In the genomic region with DNA sequence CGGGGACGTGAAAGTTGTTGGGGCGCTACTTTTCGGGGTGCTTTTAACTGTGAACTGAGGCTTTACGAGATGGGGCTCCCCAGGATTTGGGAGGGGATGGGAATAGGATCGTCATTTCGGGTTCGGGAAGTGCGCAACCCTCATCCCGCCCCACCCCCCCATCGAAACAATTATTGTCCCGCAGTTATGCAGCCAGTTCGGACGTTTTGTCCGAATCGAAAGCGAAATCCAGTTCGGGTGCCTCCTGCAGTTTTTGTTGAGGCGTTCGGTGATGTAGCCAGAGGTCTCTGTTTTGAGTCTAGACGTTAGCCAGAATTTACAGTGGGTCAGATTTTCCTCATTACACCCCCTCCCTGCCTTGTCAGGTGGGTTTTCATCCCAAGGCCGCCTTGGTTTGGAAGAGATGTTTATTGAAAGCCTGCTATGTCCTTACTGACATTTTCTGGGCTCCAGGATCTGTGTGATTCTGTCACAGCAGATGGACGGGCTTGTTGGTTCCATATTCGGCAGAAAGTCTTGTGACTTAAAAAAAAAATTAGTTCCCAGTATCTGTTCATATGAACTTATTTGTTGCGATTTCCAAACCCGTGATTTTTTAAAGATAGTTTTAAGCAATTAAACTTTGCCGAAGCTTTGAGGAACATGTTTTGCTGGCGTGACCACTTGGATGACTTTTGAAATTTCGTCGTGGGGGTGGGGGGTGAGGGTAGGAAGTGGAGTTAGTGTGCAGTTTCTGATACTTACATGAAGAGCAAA, we compare ENCODE assay signal across 8 mouse cellular contexts. TPM values are rescaled to one million over a fixed set of nuclear protein-coding genes. Genes with fewer than 3 reads are reported as not detected.
DNase-seq lines count a peak whose midpoint lies in the region; ATAC-seq and TF ChIP-seq lines count a peak whose summit lies in the region.

No protein-coding gene starts in this region.

- no peaks in the 10 kb centered on the region for H3K9me3 ChIP-seq in intestine, embryonic 15.5 days
- no peaks in the 10 kb centered on the region for H3K9me3 ChIP-seq in megakaryocyte, embryonic 14.5 days

- H3K4me1 ChIP-seq in liver, adult 2 months (ENCODE audit: control insufficient read depth, insufficient read depth, low read length): peaks cover 18% of the 10 kb centered on the region
- H3K4me1 ChIP-seq in intestine, embryonic 15.5 days (replicated peaks): peaks cover 15% of the 10 kb centered on the region; the same call in 1 of the 2 replicates
- H3K4me1 ChIP-seq in megakaryocyte, embryonic 14.5 days: peaks cover 61% of the 10 kb centered on the region

- no peak for TF ChIP-seq CTCF in liver, adult 2 months (IDR thresholded peaks at IDR 0.05; ENCODE audit: low read depth, low read length)

- H3K79me2 ChIP-seq in liver, adult 2 months (ENCODE audit: control insufficient read depth, insufficient read depth, low read length): peaks cover 21% of the 10 kb centered on the region; the same call in 1 of the 2 replicates

- H3K27me3 ChIP-seq in liver, adult 2 months (ENCODE audit: control insufficient read depth, insufficient read depth, low read length): no peaks in the 10 kb centered on the region
- H3K27me3 ChIP-seq in intestine, embryonic 15.5 days (replicated peaks): no peaks in the 10 kb centered on the region
- no peaks in the 10 kb centered on the region for H3K27me3 ChIP-seq in megakaryocyte, embryonic 14.5 days (replicated peaks)

- DNase-seq in liver, adult 2 months (ENCODE audit: extremely low read depth, low read depth, low spot score): peak; percentile 62
- no peak for DNase-seq in liver
- peak; percentile 15 for DNase-seq in c-Kit-negative CD71-positive TER-119-positive erythroid progenitor cells, embryonic 14.5 days (ENCODE audit: low read depth, low spot score)
- DNase-seq in spleen, postnatal 36 days (ENCODE audit: low spot score in 2 of 2): no peak
- DNase-seq in urinary bladder, adult 2 months (ENCODE audit: low spot score): no peak
- no peak for DNase-seq in ovary, postnatal 14 days (ENCODE audit: low spot score)

- no peak for ATAC-seq in intestine, embryonic 15.5 days

- TF ChIP-seq POLR2A in liver, adult 2 months (IDR thresholded peaks at IDR 0.05; ENCODE audit: extremely low read depth, insufficient read depth, low read length): no peak

- peak overlapping the region; percentile 94 for H3K9ac ChIP-seq in liver, adult 2 months (ENCODE audit: low read depth, low read length)
- peak overlapping the region; percentile 92 for H3K9ac ChIP-seq in intestine, embryonic 15.5 days

- peak overlapping the region; percentile 95 for H3K4me3 ChIP-seq in liver, adult 2 months (ENCODE audit: insufficient read depth, low read depth, low read length)
- peak overlapping the region; percentile 74 for H3K4me3 ChIP-seq in intestine, embryonic 15.5 days (replicated peaks)
- peak overlapping the region; percentile 97 for H3K4me3 ChIP-seq in megakaryocyte, embryonic 14.5 days (replicated peaks)

- H3K27ac ChIP-seq in liver, adult 2 months (replicated peaks; ENCODE audit: insufficient read depth, low read depth, low read length): peak overlapping the region; percentile 97
- peak overlapping the region; percentile 99 for H3K27ac ChIP-seq in intestine, embryonic 15.5 days

- H3K36me3 ChIP-seq in liver, adult 2 months (ENCODE audit: control insufficient read depth, insufficient read depth, low read length): peaks cover 1% of the 10 kb centered on the region
- H3K36me3 ChIP-seq in intestine, embryonic 15.5 days: peaks cover 2% of the 10 kb centered on the region; the same call in 1 of the 2 replicates
- peaks cover 31% of the 10 kb centered on the region for H3K36me3 ChIP-seq in megakaryocyte, embryonic 14.5 days (replicated peaks; ENCODE audit: low read length)

- WGBS in liver, adult 2 months: under 1% methylated on average over 30 of the region's 30 CpGs
- under 1% methylated on average over 30 of the region's 30 CpGs for WGBS in intestine, embryonic 15.5 days

- H3K4me2 ChIP-seq in intestine, embryonic 15.5 days (replicated peaks): peak overlapping the region; percentile 70

RNA-seq across cellular contexts. Expression of a gene that starts 1.1 kb away (rescaled TPM):
- total RNA-seq in liver, adult 2 months (2014; rRNA removed): 197 and 202 TPM in 2 replicates
- 155 TPM in 2 replicates for polyA plus RNA-seq in liver, adult 2 months (2012; rRNA removed)
- polyA plus RNA-seq in intestine, embryonic 15.5 days (2015; fragmentation: Nextera tagmentation; extraction: Ambion mirVana): 249 and 294 TPM in 2 replicates
- 10.3 and 34.8 TPM in 2 replicates for polyA plus RNA-seq in megakaryocyte, embryonic 14.5 days (2012; ENCODE audit: insufficient read depth, low replicate concordance)
- 786 and 857 TPM in 2 replicates for polyA plus RNA-seq in urinary bladder, adult 2 months (2012; rRNA removed)

RNA-seq across cellular contexts. Expression of a gene that starts 25.2 kb away (rescaled TPM):
- not detected in 2 replicates for total RNA-seq in liver, adult 2 months (2014; rRNA removed)
- not detected in 2 replicates for polyA plus RNA-seq in liver, adult 2 months (2012; rRNA removed)
- 0.11 and 0.13 TPM in 2 replicates for polyA plus RNA-seq in intestine, embryonic 15.5 days (2015; fragmentation: Nextera tagmentation; extraction: Ambion mirVana)
- polyA plus RNA-seq in megakaryocyte, embryonic 14.5 days (2012; ENCODE audit: insufficient read depth, low replicate concordance): not detected in 2 replicates
- polyA plus RNA-seq in urinary bladder, adult 2 months (2012; rRNA removed): 0.01 TPM in 1 of 2 replicates, not detected in the other

RNA-seq across cellular contexts. Expression of a gene that starts 51.1 kb away (rescaled TPM):
- total RNA-seq in liver, adult 2 months (2014; rRNA removed): 2.9 and 3.0 TPM in 2 replicates
- 0.36 and 0.59 TPM in 2 replicates for polyA plus RNA-seq in liver, adult 2 months (2012; rRNA removed)
- polyA plus RNA-seq in intestine, embryonic 15.5 days (2015; fragmentation: Nextera tagmentation; extraction: Ambion mirVana): 9.9 and 11.6 TPM in 2 replicates
- 0.08 TPM in 1 of 2 replicates, not detected in the other for polyA plus RNA-seq in megakaryocyte, embryonic 14.5 days (2012; ENCODE audit: insufficient read depth, low replicate concordance)
- 10.5 and 12.2 TPM in 2 replicates for polyA plus RNA-seq in urinary bladder, adult 2 months (2012; rRNA removed)

Comparison
In these comparisons a context has a peak if more than half of its experiments do, and no peak if none do; other contexts are left out.
1. DNase-seq: peak in liver, adult 2 months (single experiment) and c-Kit-negative CD71-positive TER-119-positive erythroid progenitor cells, embryonic 14.5 days (single experiment); none in liver (single experiment), spleen, postnatal 36 days (0 of 2), urinary bladder, adult 2 months (single experiment) and ovary, postnatal 14 days (single experiment).
2. Peak in every context shown above with its lines, with median percentiles within 50 percentile points of each other: H3K4me3 ChIP-seq.